Mouse (Mus musculus) frontal cortex, postnatal 36 days (tissue): ENCODE measurements at regions not wholly inside any gene's neighbourhood (a gene's known extent, or its start where the extent isn't known, plus 50 kb on each side); places are given as distances from the start of the nearest gene placed in this dataset.

Experiments
- DNase-seq, 2 experiments: peaks; one replicate each; pipeline ENCODE4 v3.0.0; 2022; ENCODE audit warnings: low spot score in 2 of 2

- DNase-seq: peak; percentile 19 to 50
Observed at GRCm38 (mm10) chr14:39785090-39785489, 312.2 kb upstream of the Nrg3 start.

- DNase-seq: no peak
Observed at GRCm38 (mm10) chr14:39781849-39782248, 309.0 kb upstream of the Nrg3 start.

GRCm38 (mm10) chr14:39768101-39768500 is 295.2 kb upstream of the Nrg3 start:
- DNase-seq: no peak
